Mouse (Mus musculus) heart, embryonic 14.5 days (tissue): ENCODE measurements around the gene Pum3. TPM values are rescaled to one million over a fixed set of nuclear protein-coding genes. Genes with fewer than 3 reads are reported as not detected.

ENCODE experiments used
- ATAC-seq: fragments of 200-750 bp; cut with Nextera tagmentation; 2 replicates; pipeline ENCODE4 v1.8.0; 2017; ENCODE audit warnings: low read depth, moderate TSS enrichment; ENCODE audit not compliant: insufficient number of reproducible peaks, insufficient read depth, low FRiP score
- H3K27ac ChIP-seq, 2 experiments: fragments of 200-500 bp in 1 of 2; fragments of 300-500 bp in 1 of 2; sonication (generic) in 1 of 2; replicated peaks in 1 of 2; 2 replicates each; pipeline ENCODE4 v1.5.1; 2012 to 2014; ENCODE audit warnings: low read depth in 2 of 2, low read length in 2 of 2, control low read depth in 1 of 2, mild to moderate bottlenecking in 1 of 2, mixed read lengths in 1 of 2; ENCODE audit not compliant: control insufficient read depth in 1 of 2, insufficient read depth in 1 of 2
- H3K27me3 ChIP-seq: fragments of 300-500 bp; sonication (generic); 2 replicates; pipeline ENCODE4 v1.6.1; 2014; ENCODE audit warnings: mild to moderate bottlenecking, low read length, control low read depth; ENCODE audit not compliant: control insufficient read depth, insufficient read depth
- H3K36me3 ChIP-seq: fragments of 300-500 bp; sonication (generic); 2 replicates; pipeline ENCODE4 v1.6.1; 2014; ENCODE audit warnings: mild to moderate bottlenecking, control low read depth, low read length, mixed read lengths; ENCODE audit not compliant: control insufficient read depth, insufficient read depth
- H3K4me1 ChIP-seq, 2 experiments: fragments of 200-500 bp in 1 of 2; fragments of 300-500 bp in 1 of 2; sonication (generic) in 1 of 2; 2 replicates each; pipeline ENCODE4 v1.6.1; 2012 to 2014; ENCODE audit warnings: low read length in 2 of 2, control low read depth in 1 of 2, mixed read lengths in 1 of 2; ENCODE audit not compliant: control insufficient read depth in 2 of 2, insufficient read depth in 2 of 2
- H3K4me2 ChIP-seq: fragments of 300-500 bp; sonication (generic); 2 replicates; pipeline ENCODE4 v1.6.1; 2014; ENCODE audit warnings: mild to moderate bottlenecking, low read length
- H3K4me3 ChIP-seq, 2 experiments: fragments of 200-500 bp in 1 of 2; fragments of 300-500 bp in 1 of 2; sonication (generic) in 1 of 2; 2 replicates each; pipeline ENCODE4 v1.5.1; 2012 to 2014; ENCODE audit warnings: low read length in 2 of 2, mild to moderate bottlenecking in 2 of 2, control low read depth in 1 of 2, low read depth in 1 of 2, moderate library complexity in 1 of 2; ENCODE audit not compliant: control insufficient read depth in 1 of 2, insufficient read depth in 1 of 2
- H3K9ac ChIP-seq: fragments of 300-500 bp; sonication (generic); 2 replicates; pipeline ENCODE4 v1.6.1; 2014; ENCODE audit warnings: mild to moderate bottlenecking, low read length
- H3K9me3 ChIP-seq: fragments of 300-500 bp; sonication (generic); 2 replicates; pipeline ENCODE4 v1.6.1; 2016; ENCODE audit warnings: low read length, control low read depth; ENCODE audit not compliant: control insufficient read depth
- WGBS: fragments of 180-500 bp; shearing (Covaris S2); extraction: QIAGEN DNeasy Blood & Tissue Kit; methylation state at CpG from one replicate; pipeline ENCODE4 v1.1.7; 2014; 5-methylcytosine and 5-hydroxymethylcytosine counted together
- polyA plus RNA-seq: library from polyadenylated mRNA; unstranded; fragments of >200 nt; fragmentation: Nextera tagmentation; extraction: Ambion mirVana; gene quantifications from 2 replicates; pipeline ENCODE4 v1.2.1, GENCODE M21; 2014

Gene Pum3
- polyA plus RNA-seq = 41.5 and 42.7 TPM in 2 replicates

- peak; percentile 94 for ATAC-seq
- under 1% methylated on average over 40 of the region's 40 CpGs for WGBS
Observed at GRCm38 (mm10) chr19:27429745-27430251, at the start of gene Pum3. Gene Pum3, minus strand, starts transcription at chr19:27429825.

GRCm38 (mm10) chr19:27466691-27467090, 37.1 kb upstream of the Pum3 start:
- Histone ChIP-seq H3K4me3 (no peak overlapping the region), H3K27me3 (no peaks in the 10 kb centered on the region), H3K4me2 (no peak overlapping the region), H3K27ac (no peak overlapping the region), H3K9ac (no peak overlapping the region), H3K36me3 (no peaks in the 10 kb centered on the region), H3K9me3 (no peaks in the 10 kb centered on the region), H3K4me1 (no peaks in the 10 kb centered on the region)
- no peak for ATAC-seq
- WGBS = 69% methylated on average over 4 of the region's 4 CpGs

More at GRCm38 (mm10) chr19:27429745-27430251, at the start of gene Pum3:
- Histone ChIP-seq H3K4me3 (peak within 1 kb of the TSS; percentile 89 to 94), H3K4me2 (peak within 1 kb of the TSS; percentile 82), H3K9ac (peak within 1 kb of the TSS; percentile 90), H3K27ac (peak within 1 kb of the TSS; percentile 92 to 98), H3K9me3 (no peaks in the 10 kb centered on the region), H3K4me1 (peaks cover 2 to 19% of the 10 kb centered on the region in 2 experiments; a peak in 3 of 4 replicates), H3K36me3 (peaks cover 13% of the 10 kb centered on the region), H3K27me3 (no peaks in the 10 kb centered on the region)

- no peak for ATAC-seq
- H3K4me1 ChIP-seq = no peaks in the 10 kb centered on the region
- H3K36me3 ChIP-seq = no peaks in the 10 kb centered on the region
- no peak overlapping the region for H3K4me2 ChIP-seq
- no peak overlapping the region for H3K9ac ChIP-seq
- no peaks in the 10 kb centered on the region for H3K27me3 ChIP-seq
- H3K9me3 ChIP-seq = no peaks in the 10 kb centered on the region
- WGBS = 43% methylated on average over 4 of the region's 4 CpGs
- H3K4me3 ChIP-seq = no peak overlapping the region
- H3K27ac ChIP-seq = no peak overlapping the region
Observed at GRCm38 (mm10) chr19:27462656-27463055, 33.0 kb upstream of the Pum3 start.

- H3K4me1 ChIP-seq = no peaks in the 10 kb centered on the region
- H3K9ac ChIP-seq = no peak overlapping the region
- no peaks in the 10 kb centered on the region for H3K36me3 ChIP-seq
- no peak overlapping the region for H3K4me3 ChIP-seq
- peaks cover 3% of the 10 kb centered on the region; the same call in 1 of the 2 replicates for H3K27me3 ChIP-seq
- no peaks in the 10 kb centered on the region for H3K9me3 ChIP-seq
- 26% methylated on average over 4 of the region's 4 CpGs for WGBS
- H3K4me2 ChIP-seq = no peak overlapping the region
- no peak for ATAC-seq
- no peak overlapping the region for H3K27ac ChIP-seq
Observed at GRCm38 (mm10) chr19:27450458-27450857, 20.8 kb upstream of the Pum3 start.

GRCm38 (mm10) chr19:27447515-27447914, 17.9 kb upstream of the Pum3 start:
- Histone ChIP-seq H3K4me1 (no peaks in the 10 kb centered on the region), H3K9ac (0 out of 2 replicates have a peak overlapping the region, but pooled peaks have one; percentile 30), H3K4me2 (0 out of 2 replicates have a peak overlapping the region, but pooled peaks have one; percentile 13), H3K9me3 (no peaks in the 10 kb centered on the region), H3K27me3 (peaks cover 3% of the 10 kb centered on the region; the same call in 1 of the 2 replicates), H3K36me3 (no peaks in the 10 kb centered on the region), H3K4me3 (no peak overlapping the region), H3K27ac (no peak overlapping the region)
- ATAC-seq = no peak
- 25% methylated on average over 7 of the region's 7 CpGs for WGBS

- Histone ChIP-seq H3K36me3 (no peaks in the 10 kb centered on the region), H3K27ac (peak overlapping the region; percentile 15 to 44; a peak in 2 of 4 replicates), H3K4me3 (no peak overlapping the region), H3K27me3 (no peaks in the 10 kb centered on the region), H3K4me2 (no peak overlapping the region; the same call in 1 of the 2 replicates), H3K4me1 (peaks cover 7 to 14% of the 10 kb centered on the region in 2 experiments; a peak in 3 of 4 replicates), H3K9me3 (no peaks in the 10 kb centered on the region), H3K9ac (no peak overlapping the region)
- WGBS = 39% methylated on average over 5 of the region's 5 CpGs
- ATAC-seq = 0 out of 2 replicates have a peak, but pooled peaks have one; percentile 50
Observed at GRCm38 (mm10) chr19:27441106-27441505, 11.5 kb upstream of the Pum3 start.

- Histone ChIP-seq H3K36me3 (no peaks in the 10 kb centered on the region), H3K4me1 (peaks cover 7 to 14% of the 10 kb centered on the region in 2 experiments; a peak in 3 of 4 replicates), H3K4me2 (no peak overlapping the region), H3K9ac (no peak overlapping the region), H3K27ac (no peak overlapping the region), H3K9me3 (no peaks in the 10 kb centered on the region), H3K4me3 (no peak overlapping the region), H3K27me3 (no peaks in the 10 kb centered on the region)
- ATAC-seq = no peak
- WGBS = 74% methylated on average over 10 of the region's 10 CpGs
Observed at GRCm38 (mm10) chr19:27437982-27438652, 8.5 kb upstream of the Pum3 start.
